Mouse (Mus musculus): ENCODE data around the gene Gatd1. TPM values are rescaled to one million over a fixed set of nuclear protein-coding genes. Genes with fewer than 3 reads are reported as not detected.

Gene Gatd1
- total and polyA plus RNA-seq, 3 experiments, result 21.6 to 35.9 TPM; not detected in 1

DNA sequence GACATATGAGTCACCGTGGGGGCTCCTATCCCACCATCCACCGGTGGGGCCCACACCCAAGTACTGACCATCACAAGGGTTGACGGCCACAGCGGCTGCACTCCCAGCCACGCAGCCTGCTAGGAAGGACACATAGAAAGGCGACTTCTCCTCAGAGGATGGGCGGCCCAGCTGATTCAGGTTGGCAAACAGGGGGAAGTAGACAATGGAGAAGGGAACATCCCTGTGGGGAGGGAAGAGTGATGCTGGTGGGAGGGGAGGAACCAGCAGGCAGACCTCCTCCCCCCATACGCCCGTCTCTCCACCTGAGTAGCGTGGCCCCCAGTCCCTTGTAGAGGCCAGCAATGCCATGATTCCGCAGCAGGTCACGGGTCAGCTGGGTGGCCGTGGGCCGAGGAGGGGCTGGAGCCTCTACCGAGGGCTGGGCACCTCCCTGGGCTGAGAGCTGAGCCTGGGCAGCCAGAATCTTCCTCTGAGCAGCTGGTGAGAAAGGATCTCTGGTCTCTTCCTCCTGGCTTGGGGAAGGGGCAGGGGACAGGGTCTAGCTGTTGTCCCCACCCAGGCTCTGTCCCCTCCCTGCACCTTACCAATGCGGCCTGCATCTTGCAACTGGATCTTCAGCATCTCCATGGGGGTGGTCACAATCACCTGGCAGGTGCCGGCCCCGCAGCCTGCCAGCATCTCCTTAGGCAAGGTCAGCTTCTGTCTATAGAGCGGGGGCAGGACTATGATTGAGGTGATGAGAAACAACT is 17.7 kb upstream of the Gatd1 start:
- peaks cover 20% of the 10 kb centered on the region for H3K79me2 ChIP-seq (ENCODE audit: control insufficient read depth, insufficient read depth, low read length, poor library complexity)
- no peak overlapping the region for H3K27ac ChIP-seq (ENCODE audit: control insufficient read depth, low read depth, low read length)
- no peak for DNase-seq (ENCODE audit: low read depth, low spot score)
- H3K27me3 ChIP-seq (ENCODE audit: control insufficient read depth in 1 of 2, insufficient read depth in 2 of 2, low read length in 2 of 2), result no peaks in the 10 kb centered on the region
- TF ChIP-seq CTCF (IDR thresholded peaks at IDR 0.05 in 2 of 3, conservative IDR thresholded peaks at IDR 0.05 in 1 of 3; ENCODE audit: control insufficient read depth in 1 of 3, insufficient read depth in 1 of 3, low read depth in 2 of 3, low read length in 3 of 3, poor library complexity in 1 of 3, severe bottlenecking in 1 of 3) (no peak), POLR2AphosphoS2 (IDR thresholded peaks at IDR 0.05; ENCODE audit: low read length) (no peak), ZKSCAN1 (IDR thresholded peaks at IDR 0.05; ENCODE audit: low read depth, low read length) (no peak), ZMIZ1 (IDR thresholded peaks at IDR 0.05; ENCODE audit: low read depth, low read length) (no peak), USF2 (IDR thresholded peaks at IDR 0.05; ENCODE audit: borderline replicate concordance in 1 of 2, insufficient read depth in 1 of 2, low read depth in 1 of 2, low read length in 2 of 2) (no peak), KAT2A (conservative IDR thresholded peaks at IDR 0.05; ENCODE audit: low read depth, low read length) (no peak)
- H3K9ac ChIP-seq (ENCODE audit: control insufficient read depth, low read depth, low read length, poor library complexity, severe bottlenecking), result no peak overlapping the region
- no peak overlapping the region for H3K4me3 ChIP-seq (ENCODE audit: control insufficient read depth in 1 of 2, insufficient read depth in 1 of 2, low read depth in 2 of 2, low read length in 2 of 2)
- H3K36me3 ChIP-seq (ENCODE audit: control insufficient read depth in 1 of 2, insufficient read depth in 2 of 2, low read length in 2 of 2), result peaks cover 0 to 20% of the 10 kb centered on the region in 2 experiments; a peak in 2 of 4 replicates
- H3K4me1 ChIP-seq (ENCODE audit: control insufficient read depth in 1 of 2, insufficient read depth in 2 of 2, low read length in 2 of 2), result peaks cover 3 to 25% of the 10 kb centered on the region in 2 experiments; a peak in 3 of 4 replicates
- no peaks in the 10 kb centered on the region for H3K9me3 ChIP-seq (replicated peaks; ENCODE audit: insufficient read depth, low read length)

DNA sequence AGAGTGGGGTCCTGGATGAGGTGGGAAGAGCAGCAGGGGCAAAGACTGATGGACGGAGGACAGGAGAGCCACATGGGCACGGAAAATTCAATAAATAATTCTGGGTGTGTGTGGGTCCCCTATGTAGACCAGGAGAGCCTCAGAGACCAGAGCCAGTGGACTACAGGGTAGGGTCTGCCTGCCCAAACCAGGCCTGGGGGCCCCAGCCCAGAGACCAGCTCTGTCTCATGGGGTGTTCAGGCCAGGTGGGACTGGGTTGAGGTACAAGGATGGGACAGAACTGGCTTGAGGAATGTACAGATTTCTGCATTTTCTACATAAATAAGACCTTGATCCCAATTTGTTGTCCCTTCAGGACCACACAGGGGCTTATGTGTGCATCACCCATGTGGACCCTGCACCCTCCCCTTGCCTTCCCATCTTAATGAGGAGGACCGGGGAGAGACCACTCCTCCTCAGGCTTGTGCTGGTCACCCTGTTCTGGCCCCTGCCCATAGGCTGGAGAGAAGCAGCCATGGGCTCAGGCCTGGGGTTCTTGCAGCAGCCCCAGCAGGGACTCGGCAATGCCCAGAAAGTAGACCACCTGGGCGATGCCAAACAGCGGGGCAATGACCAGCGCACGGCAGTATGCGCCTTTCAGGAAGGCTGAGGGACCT is 16.8 kb upstream of the Gatd1 start:
- H3K4me1 ChIP-seq (ENCODE audit: control insufficient read depth in 1 of 2, insufficient read depth in 2 of 2, low read length in 2 of 2), result peaks cover 0 to 17% of the 10 kb centered on the region in 2 experiments; a peak in 3 of 4 replicates

More for the DNA sequence above, 16.8 kb upstream of the Gatd1 start:
- TF ChIP-seq BHLHE40 (IDR thresholded peaks at IDR 0.05; ENCODE audit: borderline replicate concordance, low read depth, low read length) (no peak), MEF2A (IDR thresholded peaks at IDR 0.05; ENCODE audit: extremely low read depth, insufficient replicate concordance, low read depth, low read length, poor library complexity, severe bottlenecking) (no peak), POLR2AphosphoS5 (IDR thresholded peaks at IDR 0.05; ENCODE audit: borderline replicate concordance, low read depth, low read length) (no peak), SIN3A (IDR thresholded peaks at IDR 0.05; ENCODE audit: low read length) (no peak), TBP (IDR thresholded peaks at IDR 0.05; ENCODE audit: low read depth, low read length) (no peak), UBTF (IDR thresholded peaks at IDR 0.05; ENCODE audit: borderline replicate concordance, insufficient read depth, low read depth, low read length) (no peak), RAD21 (IDR thresholded peaks at IDR 0.05; ENCODE audit: low read depth, low read length) (no peak), ETS1 (IDR thresholded peaks at IDR 0.05; ENCODE audit: low read depth, low read length) (no peak), USF2 (IDR thresholded peaks at IDR 0.05; ENCODE audit: borderline replicate concordance in 1 of 2, insufficient read depth in 1 of 2, low read depth in 1 of 2, low read length in 2 of 2) (no peak), KAT2A (conservative IDR thresholded peaks at IDR 0.05; ENCODE audit: low read depth, low read length) (no peak), EP300 (IDR thresholded peaks at IDR 0.05; ENCODE audit: low read depth in 1 of 2, low read length in 2 of 2) (no peak), CTCF (IDR thresholded peaks at IDR 0.05 in 2 of 3, conservative IDR thresholded peaks at IDR 0.05 in 1 of 3; ENCODE audit: control insufficient read depth in 1 of 3, insufficient read depth in 1 of 3, low read depth in 2 of 3, low read length in 3 of 3, poor library complexity in 1 of 3, severe bottlenecking in 1 of 3) (no peak), E2F4 (IDR thresholded peaks at IDR 0.05; ENCODE audit: borderline replicate concordance, low read depth, low read length) (no peak)
- Histone ChIP-seq H3K36me3 (ENCODE audit: control insufficient read depth in 1 of 2, insufficient read depth in 2 of 2, low read length in 2 of 2) (peaks cover 0 to 13% of the 10 kb centered on the region in 2 experiments; a peak in 2 of 4 replicates), H3K27ac (ENCODE audit: control insufficient read depth, low read depth, low read length) (no peak overlapping the region), H3K27me3 (ENCODE audit: control insufficient read depth in 1 of 2, insufficient read depth in 2 of 2, low read length in 2 of 2) (no peaks in the 10 kb centered on the region), H3K4me3 (ENCODE audit: control insufficient read depth in 1 of 2, insufficient read depth in 1 of 2, low read depth in 2 of 2, low read length in 2 of 2) (no peak overlapping the region), H3K9ac (ENCODE audit: control insufficient read depth, low read depth, low read length, poor library complexity, severe bottlenecking) (no peak overlapping the region), H3K79me2 (ENCODE audit: control insufficient read depth, insufficient read depth, low read length, poor library complexity) (peaks cover 12% of the 10 kb centered on the region), H3K9me3 (replicated peaks; ENCODE audit: insufficient read depth, low read length) (no peaks in the 10 kb centered on the region)
- DNase-seq (ENCODE audit: low read depth, low spot score), result no peak
